Mouse (Mus musculus) Muller cell, postnatal 12 days (primary cell): ENCODE measurements at regions not wholly inside any gene's neighbourhood (a gene's known extent, or its start where the extent isn't known, plus 50 kb on each side); places are given as distances from the start of the nearest gene placed in this dataset.
A peak's percentile ranks its signal among the peaks of the same experiment; 100 is the strongest.
"Not testable (repeated sequence)": the region's sequence is repeated elsewhere in the genome, so short reads cannot be mapped to it uniquely, and the experiment has no call there.

Experiments used
- DNase-seq: peaks from one replicate; pipeline ENCODE4 v3.0.0-alpha.2; 2015; ENCODE audit errors: inconsistent ontology term

- peak; percentile 32 for DNase-seq
Observed at GRCm38 (mm10) chr13:103622324-103622723, 152.1 kb downstream of the Srek1 start.

DNA sequence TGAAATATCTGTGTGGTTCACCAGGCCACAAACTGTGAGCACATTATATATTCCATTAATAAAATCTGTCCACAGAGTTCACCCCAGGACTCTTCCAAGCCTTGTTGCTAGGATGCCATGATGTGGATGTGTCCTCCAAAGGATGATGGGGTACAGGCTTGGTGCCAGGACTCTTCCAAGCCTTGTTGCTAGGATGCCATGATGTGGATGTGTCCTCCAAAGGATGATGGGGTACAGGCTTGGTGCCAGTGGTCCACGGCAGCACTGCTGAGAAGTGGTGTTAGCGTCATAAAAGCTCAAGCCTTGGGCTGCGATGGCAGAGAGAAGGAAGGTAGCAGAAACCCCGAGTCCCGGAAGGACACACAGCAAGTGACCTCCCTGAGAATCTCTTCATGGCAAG is 153.4 kb downstream of the Srek1 start:
- not testable (repeated sequence) for DNase-seq

DNA sequence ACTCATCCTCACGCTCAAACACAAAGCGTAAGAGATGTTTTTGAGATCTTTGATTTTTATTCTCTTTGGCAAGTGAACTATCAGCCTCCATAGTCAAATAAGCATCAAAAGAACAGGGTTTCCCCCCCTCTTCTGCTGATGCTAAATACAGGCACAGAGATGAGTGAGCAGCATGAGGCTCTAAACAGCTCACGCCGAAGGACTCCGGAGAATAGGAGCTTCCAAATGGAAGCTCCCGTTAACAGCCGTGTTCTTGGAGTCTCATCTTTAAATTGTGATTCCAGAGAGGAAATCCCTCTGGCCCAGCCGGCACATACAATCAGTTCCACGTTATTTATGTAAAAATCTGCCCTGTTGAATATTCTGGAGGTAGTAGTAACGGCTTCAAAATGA is 161.1 kb downstream of the Srek1 start:
- DNase-seq = no peak

- peak; percentile 10 for DNase-seq
Observed at GRCm38 (mm10) chr13:103612720-103613332, 161.6 kb downstream of the Srek1 start.

GRCm38 (mm10) chr13:103602302-103602701 is 172.1 kb downstream of the Srek1 start:
- DNase-seq = no peak

DNA sequence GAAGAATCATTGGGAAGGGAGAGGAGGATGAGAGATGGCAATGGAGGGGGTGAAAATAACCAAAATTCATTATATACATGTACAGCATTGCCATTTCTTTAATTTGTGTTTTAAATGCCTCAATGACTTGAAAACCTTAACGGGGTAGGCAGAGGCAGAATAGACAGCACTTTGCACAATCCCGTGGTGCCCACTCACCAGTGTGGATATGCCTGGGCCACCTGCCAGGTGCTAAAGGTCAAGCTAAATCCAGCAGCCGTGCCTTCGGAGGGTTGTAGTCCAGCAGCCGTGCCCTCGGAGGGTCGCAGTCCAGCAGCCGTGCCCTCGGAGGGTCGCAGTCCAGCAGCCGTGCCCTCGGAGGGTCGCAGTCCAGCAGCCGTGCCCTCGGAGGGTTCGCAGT is 182.0 kb downstream of the Srek1 start:
- no peak for DNase-seq

DNA sequence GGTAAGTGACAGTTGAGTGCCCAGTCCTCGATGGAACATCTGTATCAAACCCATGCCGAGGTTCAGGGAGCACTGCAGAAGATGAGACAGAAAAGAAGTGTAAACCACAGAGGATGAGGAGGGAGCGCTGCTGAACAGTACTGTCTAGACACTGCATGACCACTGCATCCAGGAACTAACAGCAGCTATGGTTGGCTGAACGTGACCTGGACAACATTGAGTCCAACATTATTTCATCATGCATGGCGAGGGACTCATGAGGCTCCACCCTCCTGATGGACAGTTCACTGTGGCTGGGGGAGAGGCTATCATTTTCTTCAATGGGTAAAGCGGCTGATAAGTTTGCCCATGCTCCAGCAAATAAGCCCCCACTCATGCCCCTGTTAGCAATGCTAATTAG is 182.5 kb downstream of the Srek1 start:
- DNase-seq = no peak

GRCm38 (mm10) chr13:103591381-103591780 is 183.0 kb downstream of the Srek1 start:
- not testable (repeated sequence) for DNase-seq

GRCm38 (mm10) chr13:103589646-103590045 is 184.8 kb downstream of the Srek1 start:
- no peak for DNase-seq

DNA sequence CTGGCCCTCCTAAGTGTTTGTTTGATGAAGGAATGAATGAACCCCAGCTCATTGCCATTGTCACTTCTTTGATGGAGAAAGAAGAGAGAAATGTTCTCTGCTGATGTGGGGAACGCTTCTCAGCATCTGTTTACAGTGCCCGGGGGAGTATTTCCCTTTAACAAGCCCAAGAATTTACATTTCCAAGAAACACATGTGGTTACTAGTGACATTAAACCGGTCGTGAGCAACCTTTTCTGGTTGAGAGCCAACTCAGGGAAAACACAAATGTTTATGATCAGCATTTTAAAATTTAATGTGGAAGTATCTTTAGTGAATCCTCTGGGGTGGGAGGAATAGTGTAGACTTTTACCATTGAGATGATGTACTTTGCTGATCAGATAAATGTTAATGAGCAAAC is 197.6 kb downstream of the Srek1 start:
- DNase-seq = no peak

GRCm38 (mm10) chr13:103564715-103565114 is 209.7 kb downstream of the Srek1 start:
- no peak for DNase-seq

DNA sequence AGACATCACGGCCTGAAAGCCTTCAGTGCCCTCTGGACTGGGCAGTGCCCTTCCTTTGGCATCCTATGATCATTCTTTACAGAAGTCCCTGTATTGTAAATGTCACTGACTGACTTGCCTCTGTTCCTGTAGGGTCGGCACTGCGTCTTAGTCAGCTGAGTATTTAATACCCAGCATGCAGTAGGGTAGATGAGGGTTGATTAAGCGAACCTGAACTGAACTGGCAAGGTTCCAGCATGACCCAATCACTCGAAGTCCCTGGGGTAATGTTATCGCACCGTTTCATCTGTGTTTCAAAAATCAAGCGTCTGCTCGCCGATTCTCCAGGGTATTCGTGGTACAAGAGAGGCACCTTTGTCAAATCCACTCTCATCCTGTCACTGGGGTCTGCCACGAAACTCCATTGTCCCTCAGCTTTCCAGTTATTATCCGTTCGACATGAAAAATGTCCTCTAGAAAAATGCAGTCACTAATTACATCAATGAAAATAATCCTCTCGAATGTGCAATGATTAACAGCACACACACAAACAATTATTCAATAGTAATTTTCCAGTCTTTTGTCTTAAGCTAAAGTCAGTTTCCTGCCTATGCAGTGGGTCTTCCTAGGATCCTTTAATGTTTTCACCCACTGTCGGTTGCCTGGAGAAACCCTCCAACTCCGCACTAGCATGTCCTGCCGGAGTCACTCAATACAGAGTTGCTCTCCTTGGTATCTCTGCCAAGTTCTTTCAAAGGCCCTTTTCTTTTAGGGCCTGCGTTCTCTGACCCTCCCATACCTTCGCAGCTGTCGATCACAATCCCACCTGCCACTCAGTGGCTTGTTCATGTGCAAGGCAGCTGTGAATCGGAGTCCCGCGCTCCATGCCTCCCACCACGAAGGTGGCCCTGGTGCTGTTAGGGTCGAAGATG is 212.4 kb downstream of the Srek1 start:
- DNase-seq = no peak

- no peak for DNase-seq
Observed at GRCm38 (mm10) chr13:103558915-103559314, 215.5 kb downstream of the Srek1 start.

- DNase-seq = peak; percentile 49
Observed at GRCm38 (mm10) chr13:103539577-103539976, 205.3 kb upstream of the Mast4 start.

GRCm38 (mm10) chr13:103513825-103514224 is 179.5 kb upstream of the Mast4 start:
- no peak for DNase-seq

GRCm38 (mm10) chr13:103512476-103512875 is 178.2 kb upstream of the Mast4 start:
- no peak for DNase-seq

DNA sequence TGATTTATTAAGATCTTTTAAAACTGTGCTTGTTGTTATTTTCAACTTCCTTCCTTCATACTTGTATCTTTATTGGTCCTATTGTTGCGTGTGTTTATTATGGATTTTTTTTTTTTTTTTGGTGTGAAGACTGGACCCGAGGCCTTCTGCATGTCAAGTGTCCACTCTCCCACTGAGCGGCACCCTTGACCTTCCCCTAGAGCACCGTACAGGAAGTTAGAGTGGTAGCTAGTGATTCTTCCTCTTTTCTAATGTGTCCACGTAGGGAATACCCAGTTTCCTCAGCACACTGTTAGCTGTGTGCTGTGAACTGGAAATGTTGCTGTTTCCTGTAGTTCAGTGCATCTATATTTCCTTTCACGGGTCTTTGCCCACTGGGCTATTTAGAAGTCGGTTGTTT is 170.7 kb upstream of the Mast4 start:
- no peak for DNase-seq

GRCm38 (mm10) chr13:103499376-103499775 is 165.1 kb upstream of the Mast4 start:
- no peak for DNase-seq

- no peak for DNase-seq
Observed at GRCm38 (mm10) chr13:103494371-103494770, 160.1 kb upstream of the Mast4 start.

DNA sequence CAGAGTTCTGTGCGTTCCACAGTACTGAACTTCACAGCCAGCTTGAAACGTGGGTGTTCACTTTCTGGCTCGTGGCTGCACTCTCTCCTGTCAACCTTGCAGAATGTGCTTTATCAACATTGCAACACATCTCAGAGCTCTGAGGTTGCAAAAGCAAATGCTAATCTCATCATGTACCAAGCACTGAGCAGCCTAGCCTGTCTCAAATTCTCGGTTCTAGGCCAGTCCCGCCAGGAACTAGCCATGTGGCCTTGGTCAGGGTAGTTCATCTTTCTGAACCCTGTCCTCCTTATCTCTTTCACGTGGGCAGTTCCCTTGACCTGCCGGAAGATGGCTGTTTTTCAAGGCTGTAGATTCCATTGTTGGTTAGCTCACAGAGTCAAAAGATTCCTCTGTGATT is 159.3 kb upstream of the Mast4 start:
- DNase-seq = no peak

DNA sequence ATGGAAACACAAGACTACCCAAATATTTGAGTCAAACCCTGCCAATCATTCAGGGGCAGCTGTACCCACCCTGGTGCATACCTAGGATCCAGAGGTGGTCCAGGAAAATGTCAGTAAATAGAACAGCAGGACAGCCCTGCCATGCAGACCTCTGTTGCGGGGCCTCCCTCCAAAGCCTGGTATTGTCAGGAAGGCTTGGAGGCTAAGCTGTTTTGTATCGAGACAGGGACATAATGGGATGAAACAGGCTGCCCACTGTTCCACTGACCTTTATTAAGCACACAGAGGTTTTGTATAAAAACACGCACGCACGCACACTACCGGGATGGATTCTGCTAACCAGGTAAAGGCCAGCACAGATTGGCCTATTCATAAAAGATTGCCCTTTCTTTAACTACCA is 155.8 kb upstream of the Mast4 start:
- no peak for DNase-seq

GRCm38 (mm10) chr13:103484092-103484491 is 149.8 kb upstream of the Mast4 start:
- DNase-seq = peak; percentile 18

GRCm38 (mm10) chr13:103483392-103483791 is 149.1 kb upstream of the Mast4 start:
- no peak for DNase-seq
